Mouse (Mus musculus): ENCODE measurements around the gene Clcn6.
A peak's percentile ranks its signal among the peaks of the same experiment; 100 is the strongest.
"Not testable (repeated sequence)": the region's sequence is repeated elsewhere in the genome, so short reads cannot be mapped to it uniquely, and the experiment has no call there.

The Clcn6 gene

DNA sequence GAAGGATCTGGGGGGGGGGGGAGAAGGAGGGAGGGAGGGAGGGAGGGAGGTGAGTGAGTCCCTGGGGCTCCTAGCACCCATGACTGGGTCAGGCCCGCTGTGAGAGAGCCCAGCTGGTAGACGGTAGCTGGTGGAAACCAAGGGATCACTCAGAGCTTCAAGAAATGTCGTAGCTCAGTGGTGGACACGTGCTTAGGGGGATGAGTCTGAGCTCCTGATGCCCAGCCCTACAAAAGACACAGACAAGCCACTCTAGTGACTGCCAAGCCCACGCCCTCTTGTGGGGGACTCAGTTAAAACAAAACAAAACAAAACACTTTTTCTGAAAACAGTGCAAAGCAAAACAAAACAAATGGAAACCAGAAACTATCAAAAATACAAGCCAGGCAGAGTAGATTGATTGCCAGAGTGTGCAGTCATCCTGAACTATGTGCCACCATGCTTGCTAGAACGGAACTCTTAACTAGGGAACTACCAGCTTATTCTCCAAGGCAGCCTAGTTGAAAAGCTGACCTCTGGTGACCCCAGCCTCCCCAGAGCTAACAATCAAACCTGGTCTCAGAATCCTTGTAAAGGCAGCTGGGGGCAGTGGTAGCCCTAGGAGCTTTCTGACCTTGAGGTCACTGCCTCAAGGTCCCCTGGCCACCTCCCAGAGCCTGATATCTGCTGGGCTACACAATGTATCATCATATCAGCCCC is 27.2 kb upstream of the Clcn6 start:
- DNase-seq, result no peak

DNA sequence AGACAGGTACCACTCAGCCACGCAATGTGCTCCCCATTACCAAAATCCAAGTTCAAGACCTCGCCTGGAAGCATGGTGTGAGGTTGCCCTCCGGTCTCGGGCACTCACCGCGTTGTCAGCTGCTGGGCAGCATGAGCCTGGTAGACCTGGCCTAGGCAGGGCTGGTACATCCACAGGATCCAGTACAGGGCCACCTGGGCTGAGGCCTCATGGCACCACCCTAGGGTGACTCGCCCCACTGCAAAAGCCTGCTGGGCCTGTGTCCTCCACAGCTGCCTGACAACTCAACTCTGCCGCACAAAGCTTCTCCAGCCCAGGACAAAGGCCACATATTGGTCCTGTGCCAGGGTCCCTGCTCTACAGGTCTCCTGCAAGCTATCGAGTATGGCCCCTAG is 22.5 kb upstream of the Clcn6 start:
- no peak for DNase-seq

DNA sequence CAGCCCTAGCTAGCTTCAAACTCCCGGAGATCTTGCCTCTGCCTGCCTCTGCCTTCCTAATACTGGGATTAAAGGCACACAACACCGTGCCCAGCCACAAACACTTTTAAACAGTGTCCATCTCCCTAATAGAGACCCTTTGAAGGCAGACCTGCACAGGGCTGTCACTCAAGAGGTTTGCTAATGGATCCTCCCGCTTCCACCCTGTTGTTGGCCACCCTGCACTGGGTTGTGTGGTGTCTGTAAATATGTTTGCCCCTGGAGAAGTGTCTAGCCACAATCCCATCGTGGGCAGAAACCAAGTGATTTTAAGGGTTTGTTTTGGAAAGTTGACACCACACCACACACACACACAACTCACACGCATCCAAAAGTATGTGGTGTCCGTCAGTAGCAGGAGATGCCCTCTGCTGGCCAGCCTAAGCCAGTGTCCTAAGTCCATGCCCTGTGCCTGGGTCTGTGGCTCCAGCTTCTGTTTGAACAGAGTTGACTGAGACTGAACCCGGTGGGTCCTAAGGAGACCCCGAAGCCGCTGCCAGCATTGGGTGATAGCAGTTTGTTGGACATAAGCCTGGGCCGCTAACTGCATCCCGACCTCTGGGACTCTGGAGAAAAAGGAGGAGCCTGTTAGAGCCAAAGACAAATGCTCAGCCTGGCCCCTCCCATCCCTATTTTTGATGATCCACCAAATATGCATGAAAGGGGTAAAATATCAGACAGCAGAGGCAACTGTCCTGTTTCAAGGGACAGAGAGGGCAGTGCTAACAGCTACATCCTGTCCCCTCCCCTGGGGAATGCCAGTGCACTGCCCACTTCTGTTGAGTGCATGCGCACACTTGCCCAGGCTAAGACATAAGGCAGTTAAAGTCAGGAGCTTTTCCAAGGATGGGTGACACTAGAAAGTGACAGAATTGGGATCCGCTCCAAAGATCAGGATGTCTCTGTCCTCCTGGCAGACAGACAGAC is 21.8 kb upstream of the Clcn6 start:
- peak; percentile 71 for DNase-seq

DNA sequence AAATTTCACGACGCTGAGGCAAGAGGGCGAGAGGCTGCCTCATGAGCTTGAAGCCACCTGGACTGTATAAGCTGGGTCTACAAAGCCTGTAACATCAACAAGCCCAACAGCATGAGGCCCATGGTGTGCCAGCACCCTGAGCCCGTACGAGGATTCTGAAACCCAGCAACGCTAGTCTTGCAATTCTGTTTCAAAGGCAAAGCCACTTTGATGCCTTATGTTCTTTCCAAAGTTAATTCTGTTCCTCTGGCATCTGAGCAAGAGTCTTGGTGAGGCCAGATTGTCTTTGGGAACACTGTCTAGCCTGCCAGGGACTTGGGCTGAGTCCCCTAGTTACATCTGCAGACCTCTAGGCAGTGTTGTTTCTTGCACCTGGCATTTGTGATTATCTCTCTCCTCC is 20.4 kb upstream of the Clcn6 start:
- DNase-seq, result no peak

DNA sequence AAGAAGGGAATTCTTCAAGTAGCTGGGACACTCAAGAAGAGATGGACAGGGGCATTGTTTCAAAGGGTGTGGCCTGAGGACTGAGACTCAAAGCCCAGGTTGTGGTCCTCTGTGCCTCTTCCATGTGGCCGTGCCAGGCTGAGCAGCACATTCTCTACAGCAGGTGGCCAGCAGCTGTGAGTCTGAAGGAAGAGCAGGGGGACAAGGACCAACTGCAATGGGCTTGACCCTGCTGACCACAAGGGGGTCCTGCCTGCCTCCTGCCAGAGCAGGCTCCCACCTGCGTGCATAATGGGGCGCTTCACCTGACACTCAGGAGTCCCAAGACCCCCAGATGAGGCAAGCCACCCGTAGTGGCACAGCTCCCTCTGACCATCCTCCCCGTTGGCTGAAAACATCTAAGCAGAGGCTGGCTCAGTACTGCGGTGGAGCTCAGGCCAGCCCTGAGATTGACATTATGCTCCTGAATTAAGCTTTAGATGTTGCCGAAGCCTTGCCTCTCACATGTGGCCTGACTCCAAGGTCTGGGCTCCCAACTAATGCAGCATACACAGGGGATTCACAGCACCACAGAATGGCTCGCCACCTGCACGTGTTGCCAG is 19.7 kb upstream of the Clcn6 start:
- no peak for DNase-seq

DNA sequence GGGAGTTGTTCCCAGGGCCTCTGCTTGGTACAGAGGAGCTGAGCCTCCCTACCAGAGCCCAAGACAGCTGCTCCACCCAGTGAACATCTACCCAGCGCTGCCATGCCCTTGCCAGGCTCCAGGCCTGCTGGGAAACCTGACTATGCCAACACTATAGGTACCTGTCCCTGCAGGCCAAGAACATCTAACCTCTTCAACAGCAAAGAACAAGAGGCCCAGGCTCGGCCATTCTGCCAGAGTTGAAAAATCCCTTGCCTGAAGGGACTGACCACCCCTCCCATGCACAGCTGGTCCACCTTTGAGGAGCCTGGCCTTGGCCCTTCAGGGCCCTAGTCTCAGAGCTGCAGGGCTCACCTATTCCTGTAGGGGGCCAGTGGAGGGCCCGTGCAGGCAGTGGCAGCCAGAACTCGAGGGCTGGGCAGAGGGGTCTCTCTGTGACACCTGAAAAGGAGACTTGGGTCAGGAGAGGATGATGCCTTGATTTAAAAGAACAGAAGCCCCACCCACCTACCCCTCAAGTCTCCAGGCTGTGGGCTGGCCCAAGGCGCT is 19.1 kb upstream of the Clcn6 start:
- no peak for DNase-seq

DNA sequence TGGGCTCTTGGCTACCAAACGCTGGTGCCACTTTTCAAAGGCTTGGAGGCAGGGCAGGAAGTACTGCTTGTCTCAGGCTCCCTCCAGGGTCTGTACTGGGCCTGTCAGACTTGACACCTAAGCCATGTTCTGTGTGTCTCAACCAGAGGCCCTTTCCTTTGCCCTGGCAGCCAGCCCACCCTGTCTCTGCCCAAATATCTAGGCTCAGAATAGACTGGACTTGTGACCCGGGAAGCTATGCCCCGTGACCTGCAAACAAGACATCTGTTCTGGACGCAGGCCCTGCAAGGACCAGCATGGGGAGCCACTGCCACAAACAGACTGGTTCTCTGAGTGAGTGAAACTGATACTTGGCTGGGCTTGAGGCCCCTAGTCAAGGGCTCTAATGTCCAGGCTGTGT is 18.2 kb upstream of the Clcn6 start:
- DNase-seq, result peak; percentile 67

DNA sequence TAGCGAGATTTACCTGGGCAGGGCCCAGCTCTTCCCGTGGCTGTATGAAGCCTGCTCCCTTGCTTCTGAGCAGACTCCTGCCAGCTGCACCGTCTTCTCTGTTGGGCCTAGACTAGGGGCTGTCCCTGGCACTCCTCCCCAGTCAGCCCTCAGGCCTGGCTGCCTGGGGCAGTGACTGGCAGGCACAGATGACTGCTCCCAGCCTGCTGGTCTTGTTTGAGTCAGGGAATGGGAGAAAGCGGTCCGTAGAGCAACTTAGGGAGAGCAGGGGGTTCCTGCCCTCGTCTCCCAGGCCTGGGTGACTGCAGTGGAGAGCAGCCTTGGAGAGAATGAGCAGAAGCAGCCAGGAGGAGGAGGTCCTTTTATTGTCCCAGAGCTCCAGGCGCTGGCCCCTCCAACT is 17.6 kb upstream of the Clcn6 start:
- DNase-seq, result no peak

DNA sequence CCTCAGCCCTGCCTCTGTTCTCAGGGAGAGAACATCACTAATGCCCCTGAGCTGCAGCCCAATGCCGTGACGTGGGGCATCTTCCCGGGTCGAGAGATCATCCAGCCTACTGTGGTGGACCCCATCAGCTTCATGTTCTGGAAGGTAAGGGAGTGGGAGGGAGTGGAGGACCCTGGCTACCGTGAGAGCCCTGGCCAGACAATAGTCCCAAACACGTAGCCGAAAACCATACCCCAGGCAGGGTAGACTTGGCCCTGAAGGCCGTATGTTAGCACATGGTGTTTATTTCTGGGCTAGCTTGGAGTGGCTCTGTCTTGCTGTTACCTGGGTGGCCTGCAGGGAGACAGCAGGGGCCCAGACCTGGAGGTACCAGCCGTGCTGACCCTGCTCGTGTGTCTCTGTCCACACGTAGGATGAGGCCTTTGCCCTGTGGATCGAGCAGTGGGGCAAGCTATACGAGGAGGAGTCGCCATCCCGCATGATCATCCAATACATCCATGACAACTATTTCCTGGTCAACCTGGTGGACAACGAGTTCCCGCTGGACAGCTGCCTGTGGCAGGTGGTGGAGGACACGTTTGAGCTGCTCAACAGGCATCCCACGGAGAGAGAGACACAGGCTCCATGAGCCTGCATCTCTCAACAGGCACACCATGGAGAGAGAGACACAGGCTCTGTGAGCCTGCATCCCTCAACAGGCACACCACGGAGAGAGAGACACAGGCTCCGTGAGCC is 16.5 kb upstream of the Clcn6 start:
- DNase-seq, result no peak

DNA sequence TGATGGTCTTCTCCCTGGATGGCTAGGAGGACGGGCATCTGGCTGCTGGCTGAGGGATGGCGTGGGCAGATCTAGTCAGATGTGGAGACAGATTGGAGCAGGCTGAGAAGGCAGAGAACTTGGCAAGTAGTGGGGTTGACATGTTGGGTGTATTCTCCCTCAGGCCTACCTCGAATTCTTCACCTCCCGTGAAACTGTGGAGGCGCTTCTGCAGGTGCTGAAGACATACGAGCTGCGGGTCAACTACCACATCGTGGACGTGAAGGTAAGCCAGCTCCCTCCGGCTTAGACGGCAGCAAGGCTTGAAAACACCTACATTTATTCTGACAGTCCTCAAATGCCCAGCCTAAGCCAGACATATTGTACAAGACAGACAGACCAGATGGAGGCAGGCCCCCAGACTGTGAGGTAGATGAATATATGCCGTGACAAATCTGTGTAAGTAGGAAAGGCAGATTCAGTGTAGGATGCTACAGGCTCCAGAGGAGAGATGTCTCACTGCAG is 14.8 kb upstream of the Clcn6 start:
- no peak for DNase-seq

DNA sequence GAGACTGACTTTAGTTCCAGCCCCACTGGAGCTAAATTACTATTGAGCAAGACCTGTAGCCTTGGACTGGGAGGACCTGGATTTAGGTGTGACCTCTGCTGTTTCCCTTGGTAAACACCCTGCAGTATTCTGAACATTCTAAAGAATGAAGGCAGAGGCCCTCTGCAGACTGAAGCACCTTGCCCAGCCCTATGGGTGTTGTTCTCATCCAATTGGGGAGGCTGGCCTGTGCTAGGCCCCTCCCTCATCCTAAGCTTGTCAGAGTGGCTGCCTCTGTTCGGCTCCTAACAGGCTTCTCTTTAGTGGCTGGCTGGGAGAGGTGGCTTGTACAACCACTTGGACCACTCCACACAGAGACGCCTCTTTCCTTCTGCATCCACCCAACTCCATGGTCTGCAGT is 14.4 kb upstream of the Clcn6 start:
- no peak for DNase-seq

DNA sequence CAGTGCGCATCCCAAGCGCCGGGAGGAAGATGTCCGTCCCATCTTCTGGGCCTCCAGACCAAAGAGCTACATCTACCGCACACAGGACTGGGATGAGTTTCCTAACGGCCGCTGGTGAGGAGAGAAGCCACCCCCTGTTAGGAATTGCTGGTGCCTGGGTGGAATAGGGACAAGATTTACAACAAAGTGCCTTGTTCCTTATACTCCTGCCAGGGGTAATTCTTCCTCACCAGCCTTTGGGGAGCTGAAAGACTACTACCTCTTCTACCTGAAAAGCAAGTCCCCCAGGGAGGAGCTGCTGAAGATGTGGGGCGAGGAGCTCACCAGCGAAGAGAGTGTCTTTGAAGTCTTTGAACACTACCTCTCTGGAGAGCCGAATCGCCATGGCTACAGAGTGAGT is 13.3 kb upstream of the Clcn6 start:
- DNase-seq, result no peak

DNA sequence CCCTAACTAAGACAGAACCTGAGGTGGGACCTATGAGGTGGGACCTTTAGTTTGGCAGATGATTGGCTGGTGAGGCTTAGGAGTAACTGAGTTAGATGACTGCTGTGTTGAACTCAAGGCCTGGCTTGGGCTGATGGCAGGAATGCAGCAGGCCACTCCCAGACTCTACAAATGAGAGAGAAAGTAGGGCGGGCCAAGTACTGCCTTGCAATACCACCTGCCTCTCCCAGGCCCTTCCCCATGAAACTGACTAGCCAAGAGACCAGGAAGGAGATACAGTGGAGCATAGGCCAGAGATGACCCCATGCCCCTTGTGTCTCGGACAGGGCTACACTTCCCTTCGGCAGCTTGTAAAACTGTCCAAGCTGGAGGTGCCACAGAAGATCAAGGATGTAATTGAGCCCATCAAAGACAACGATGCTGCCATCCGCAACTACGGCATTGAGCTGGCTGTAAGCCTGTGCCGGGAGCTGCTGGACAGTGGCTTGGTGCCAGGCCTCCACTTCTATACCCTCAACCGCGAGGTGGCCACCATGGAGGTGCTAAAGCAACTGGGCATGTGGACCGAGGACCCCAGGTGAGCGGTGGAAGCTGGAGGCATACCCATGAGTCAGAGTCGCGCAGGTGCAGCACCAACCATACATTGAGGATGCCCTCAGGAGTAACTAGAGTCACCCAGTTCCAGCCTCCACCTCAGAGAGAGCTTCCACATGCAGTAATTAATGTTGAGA is 12.6 kb upstream of the Clcn6 start:
- DNase-seq, result no peak

DNA sequence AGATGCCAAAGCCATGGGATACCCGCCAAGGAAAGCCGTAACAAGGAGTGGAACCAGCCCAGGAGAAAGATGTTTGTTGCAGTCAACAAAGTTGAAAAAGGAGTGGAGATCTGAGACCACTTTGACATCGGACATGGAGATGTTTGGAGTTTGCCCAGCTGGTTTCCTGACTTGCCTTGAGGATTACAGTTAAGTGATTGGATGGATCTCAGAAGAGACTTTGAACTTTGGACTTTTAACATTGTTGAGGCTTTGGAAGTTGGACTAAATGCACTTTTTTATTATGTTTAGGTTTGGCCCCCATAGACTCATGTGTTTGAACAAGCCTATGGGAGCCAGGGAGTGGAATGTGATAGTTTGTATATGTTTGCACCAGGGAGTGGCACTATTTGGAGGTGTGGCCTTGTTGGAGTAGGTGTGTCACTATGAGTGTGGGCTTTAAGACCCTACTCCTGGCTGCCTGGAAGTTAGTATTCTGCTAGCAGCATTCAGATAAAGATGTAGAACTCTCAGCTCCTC is 11.8 kb upstream of the Clcn6 start:
- not testable (repeated sequence) for DNase-seq

DNA sequence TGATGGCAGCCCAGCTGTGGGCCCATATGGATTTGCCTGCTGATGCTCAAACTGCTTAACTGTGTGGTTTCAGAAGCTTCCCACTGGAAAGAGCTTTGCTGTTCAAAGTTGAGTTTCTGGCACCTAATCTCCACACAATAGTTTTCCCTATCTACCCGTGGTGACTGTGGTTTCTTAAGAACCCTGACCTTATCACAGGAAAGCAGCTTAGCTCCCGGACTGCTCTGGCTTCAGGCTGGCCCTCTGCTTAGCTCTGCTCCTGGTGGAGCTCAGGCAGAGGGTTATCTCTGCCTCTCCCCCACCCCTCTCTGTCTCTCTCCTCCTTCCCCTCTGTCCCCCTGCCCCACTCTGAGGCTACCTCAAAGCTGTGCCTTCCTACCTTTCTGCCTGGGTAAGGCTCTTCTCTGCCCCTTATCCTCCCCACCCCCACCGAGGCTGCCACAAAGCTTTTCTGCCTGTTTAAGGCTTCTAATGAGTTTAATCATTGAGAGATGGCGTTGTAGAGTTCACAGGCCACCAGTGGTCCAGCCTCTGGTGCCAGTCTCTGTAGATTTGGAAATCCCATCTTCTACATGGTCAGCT is 7.9 kb upstream of the Clcn6 start:
- DNase-seq, result no peak

DNA sequence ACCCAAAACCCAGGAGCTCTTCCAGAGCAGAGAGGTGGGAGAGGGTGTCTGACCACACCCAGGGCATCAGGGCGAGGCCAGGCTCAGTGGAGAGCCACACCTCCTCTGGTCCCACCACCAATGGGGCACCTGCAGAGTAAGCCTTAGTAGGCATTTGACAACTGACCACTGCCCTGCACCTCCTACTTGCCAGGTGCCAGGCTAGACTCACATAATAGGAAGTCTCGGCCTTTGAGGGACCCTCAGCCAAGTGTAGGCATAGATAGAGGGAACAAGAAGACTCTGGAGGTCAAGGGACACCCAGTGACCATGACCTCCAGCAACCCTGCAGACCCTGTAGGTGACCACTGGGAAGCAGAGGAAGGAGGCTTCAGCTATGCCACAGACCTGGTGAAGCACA is 5.5 kb upstream of the Clcn6 start:
- DNase-seq, result no peak

DNA sequence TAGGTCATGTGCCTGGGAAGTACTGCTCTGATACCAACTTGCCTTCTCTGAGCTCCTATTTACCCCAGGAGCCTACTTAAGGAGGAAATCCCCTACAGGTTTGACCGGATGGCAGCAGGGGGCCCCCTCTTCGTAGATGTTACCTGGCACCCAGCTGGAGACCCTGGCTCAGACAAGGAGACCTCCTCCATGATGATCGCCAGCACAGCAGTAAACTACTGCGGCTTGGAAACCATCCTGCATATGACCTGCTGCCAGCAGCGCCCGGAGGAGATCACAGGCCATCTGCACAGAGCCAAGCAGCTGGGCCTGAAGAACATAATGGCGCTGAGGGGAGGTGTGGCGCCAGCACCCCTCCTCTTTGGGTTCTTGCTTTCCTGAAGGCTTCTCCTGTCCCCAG is 4.7 kb upstream of the Clcn6 start:
- not testable (repeated sequence) for DNase-seq

DNA sequence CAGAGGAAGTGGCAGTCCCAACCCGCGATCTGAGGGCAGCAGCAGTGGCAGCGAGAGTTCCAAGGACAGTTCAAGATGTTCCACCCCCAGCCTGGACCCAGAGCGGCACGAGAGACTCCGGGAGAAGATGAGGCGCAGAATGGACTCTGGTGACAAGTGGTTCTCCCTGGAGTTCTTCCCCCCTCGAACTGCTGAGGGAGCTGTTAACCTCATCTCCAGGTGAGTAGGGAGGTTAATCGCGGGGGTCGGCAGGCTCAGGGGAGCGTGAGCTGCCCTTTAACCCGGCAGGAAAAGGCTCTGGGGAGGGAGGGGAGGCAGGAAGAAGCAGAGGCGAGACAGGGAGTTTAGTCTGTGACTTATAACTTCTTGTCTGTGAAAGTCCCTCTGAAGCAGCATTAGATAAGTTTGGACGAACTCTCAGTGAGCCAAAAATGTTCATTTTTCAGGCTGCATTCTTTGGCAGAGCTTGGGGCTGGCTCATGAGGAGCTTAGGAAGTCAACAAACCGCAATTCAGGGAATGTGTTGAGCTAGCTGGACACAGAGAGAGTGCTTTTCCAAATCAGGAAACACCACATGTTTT is 3.1 kb upstream of the Clcn6 start:
- DNase-seq, result peak; percentile 63

DNA sequence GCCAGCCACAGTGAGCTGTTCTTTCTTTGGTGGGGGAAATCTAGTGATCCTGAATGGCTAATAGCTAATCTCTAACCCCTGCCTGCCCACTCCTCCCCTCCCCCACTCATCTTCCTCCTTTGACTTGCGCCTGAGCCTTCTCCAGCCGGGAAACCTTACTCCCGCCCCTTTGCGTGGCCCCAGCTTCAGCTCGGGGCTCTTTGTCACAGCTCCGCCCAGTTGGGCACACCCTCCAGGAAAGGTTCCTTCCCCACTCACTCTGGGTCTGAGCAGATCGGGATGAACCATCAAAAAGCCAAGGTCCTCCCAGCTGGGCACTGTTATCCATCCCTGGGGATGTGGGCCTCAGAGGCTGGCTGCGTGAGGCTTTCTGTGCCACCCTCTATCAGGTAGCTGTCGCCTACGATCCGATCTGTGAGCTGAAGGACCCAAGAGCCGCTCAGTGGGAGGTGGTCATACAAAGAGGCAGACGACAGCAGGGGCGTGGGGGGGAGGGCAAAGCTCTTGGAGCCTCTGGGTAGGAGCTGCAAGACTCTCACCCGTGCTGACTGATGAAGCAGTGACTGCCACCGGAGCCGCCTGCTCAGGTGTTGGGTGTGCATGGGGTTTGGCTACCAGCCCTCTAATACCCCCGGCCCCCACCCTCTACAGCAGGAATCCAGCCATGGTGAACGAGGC is 2.5 kb upstream of the Clcn6 start:
- peak; percentile 89 for DNase-seq
